Mouse (Mus musculus): ENCODE data around the gene Sox9. TPM values are rescaled to one million over a fixed set of nuclear protein-coding genes. Genes with fewer than 3 reads are reported as not detected.

The Sox9 gene
- total RNA-seq (2021) = 1 to 10 TPM; 1.8 to 2.6 TPM

- DNase-seq = peak; percentile 76 to 80
- intact Hi-C loops (cut with DNase I) = loop anchor here (2.0 kb wide), 4 partner anchors 69 to 1245 kb away; no protein-coding TSS in a partner anchor
Observed at GRCm38 (mm10) chr11:112781994-112782356, at the start of gene Sox9. Sox9 (plus strand) TSS chr11:112782224.

DNA sequence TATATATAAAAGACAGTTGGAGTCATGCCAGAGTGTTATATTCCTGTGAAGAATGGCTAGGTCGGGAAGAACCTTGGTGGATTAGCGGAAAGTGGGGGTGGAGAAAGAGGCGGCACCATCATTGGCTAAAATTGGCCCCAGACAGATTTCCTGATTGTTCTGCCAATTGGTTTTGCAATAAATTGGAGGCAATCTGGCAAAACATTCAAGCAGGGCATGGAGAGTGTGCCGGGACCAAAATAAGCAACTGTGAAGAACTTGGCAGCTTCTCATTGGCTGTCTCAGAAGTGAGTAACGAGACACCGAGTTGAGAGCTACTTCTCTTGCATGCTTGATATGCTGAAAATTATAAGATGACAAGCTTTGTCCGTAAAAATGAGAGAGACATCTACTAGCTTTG, 49.6 kb upstream of the Sox9 start:
- DNase-seq = no peak
- intact Hi-C loops (cut with DNase I) = no loop called here

DNA sequence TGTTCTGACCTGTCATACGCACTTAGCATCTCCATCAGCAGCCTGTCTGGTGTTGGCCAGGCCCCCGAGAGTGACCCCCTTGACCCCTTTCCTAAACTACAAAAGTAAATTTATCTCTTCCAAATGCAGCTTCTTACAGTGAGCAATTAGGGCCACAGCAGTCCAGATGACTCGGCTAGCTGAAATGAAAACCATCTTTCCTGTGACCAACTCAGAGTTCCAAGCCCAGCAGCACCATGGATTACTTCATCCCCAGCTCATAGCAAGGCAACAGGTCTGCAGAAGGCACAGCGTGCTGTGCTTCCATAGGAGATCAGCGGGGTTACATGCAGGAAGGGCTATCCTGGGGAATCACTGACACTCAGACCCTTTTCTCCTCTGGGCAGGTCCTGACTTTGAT, 45.0 kb upstream of the Sox9 start:
- DNase-seq = no peak

GRCm38 (mm10) chr11:112739681-112740080, 42.3 kb upstream of the Sox9 start:
- no peak for DNase-seq
- intact Hi-C loops (cut with DNase I) = no loop called here

More for the DNA sequence above, 45.0 kb upstream of the Sox9 start:
- intact Hi-C loops (cut with DNase I) = no loop called here

- no peak for DNase-seq
- intact Hi-C loops (cut with DNase I) = no loop called here
Observed at GRCm38 (mm10) chr11:112756516-112756915, 25.5 kb upstream of the Sox9 start.

DNA sequence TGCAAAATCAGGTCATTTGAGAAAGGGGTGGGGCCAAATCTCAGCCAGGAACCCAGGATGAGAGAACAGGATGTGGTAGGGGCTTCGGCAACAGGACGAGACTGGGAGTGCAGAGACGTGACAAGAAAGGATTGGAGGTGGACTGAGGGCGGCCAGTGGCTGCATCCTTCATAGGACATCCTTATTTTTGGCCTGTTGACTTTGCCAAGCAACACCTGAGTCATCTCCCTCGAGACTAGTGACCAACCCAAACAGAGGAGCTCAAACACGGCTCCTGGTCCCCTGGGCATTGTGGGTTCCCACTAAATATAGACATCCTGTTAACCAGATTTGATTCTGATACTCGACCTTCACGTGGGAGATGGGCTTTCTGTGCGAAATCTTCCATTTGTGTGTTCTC, 24.0 kb upstream of the Sox9 start:
- DNase-seq = no peak
- intact Hi-C loops (cut with DNase I) = no loop called here

- no peak for DNase-seq
- intact Hi-C loops (cut with DNase I) = no loop called here
Observed at GRCm38 (mm10) chr11:112766956-112767355, 15.1 kb upstream of the Sox9 start.

DNA sequence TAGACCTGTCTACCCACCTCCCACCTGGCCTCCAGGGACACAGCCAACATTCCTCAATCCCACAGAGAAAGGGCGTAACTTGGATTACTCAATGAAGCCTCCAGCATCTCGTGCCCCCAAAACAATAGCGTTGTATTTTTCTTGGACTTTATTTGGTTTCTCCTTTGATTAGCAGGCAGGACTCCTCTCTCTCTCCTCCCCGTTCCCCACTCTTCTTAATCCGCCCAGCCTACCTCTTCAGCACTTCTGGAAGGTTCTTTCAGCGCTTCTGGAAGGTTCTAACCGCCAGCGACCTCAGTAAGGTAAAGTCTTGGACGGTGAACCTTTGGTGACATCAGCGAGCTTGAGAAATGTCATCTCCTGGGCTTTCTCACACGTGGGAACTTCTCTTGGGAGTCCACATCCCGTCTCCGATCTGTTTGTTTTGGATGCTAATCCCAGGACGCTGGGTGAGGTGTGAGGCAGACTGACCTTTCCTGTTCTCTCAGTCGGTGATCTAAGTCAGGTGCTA, 14.4 kb upstream of the Sox9 start:
- DNase-seq = no peak
- intact Hi-C loops (cut with DNase I) = no loop called here

DNA sequence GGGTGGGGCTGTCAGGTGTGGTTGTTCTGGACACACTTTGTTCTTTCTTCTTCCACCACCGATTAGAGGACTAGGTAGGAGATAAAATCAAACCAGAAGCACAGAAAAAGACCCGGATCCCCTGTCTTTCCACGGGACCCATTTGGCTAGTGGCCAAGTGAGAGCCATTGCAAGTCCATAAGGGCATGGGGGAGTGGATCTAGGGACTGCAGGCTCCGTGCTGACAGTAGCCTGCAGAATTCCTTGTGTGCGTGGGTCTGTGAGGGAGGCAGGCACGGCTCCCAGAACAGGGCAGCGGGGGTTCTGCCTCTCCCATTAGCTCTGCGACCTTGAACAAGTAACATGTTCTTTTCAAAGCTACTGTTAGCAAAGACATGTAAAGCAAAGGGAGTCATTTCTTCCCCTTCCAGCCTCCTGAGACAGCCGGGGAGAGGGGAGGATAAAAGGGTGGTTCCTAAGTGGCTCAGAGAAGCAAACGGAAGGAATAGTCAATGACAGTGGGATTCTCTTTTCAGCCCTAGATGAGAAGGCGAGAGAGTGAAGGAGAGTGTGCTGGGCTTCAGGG, 9.2 kb upstream of the Sox9 start:
- DNase-seq = no peak
- intact Hi-C loops (cut with DNase I) = no loop called here

- intact Hi-C loops (cut with DNase I) = loop anchor here (2.0 kb wide), 3 partner anchors 569 to 1243 kb away; no protein-coding TSS in a partner anchor
- DNase-seq = peak in 1 of 2 experiments; percentile 29
Observed at GRCm38 (mm10) chr11:112779762-112780161, 2.3 kb upstream of the Sox9 start.

- intact Hi-C loops (cut with DNase I) = loop anchor here (2.0 kb wide), 2 partner anchors 1130 to 1244 kb away; no protein-coding TSS in a partner anchor
- no peak for DNase-seq
Observed at GRCm38 (mm10) chr11:112780394-112780920, 1.6 kb upstream of the Sox9 start.

DNA sequence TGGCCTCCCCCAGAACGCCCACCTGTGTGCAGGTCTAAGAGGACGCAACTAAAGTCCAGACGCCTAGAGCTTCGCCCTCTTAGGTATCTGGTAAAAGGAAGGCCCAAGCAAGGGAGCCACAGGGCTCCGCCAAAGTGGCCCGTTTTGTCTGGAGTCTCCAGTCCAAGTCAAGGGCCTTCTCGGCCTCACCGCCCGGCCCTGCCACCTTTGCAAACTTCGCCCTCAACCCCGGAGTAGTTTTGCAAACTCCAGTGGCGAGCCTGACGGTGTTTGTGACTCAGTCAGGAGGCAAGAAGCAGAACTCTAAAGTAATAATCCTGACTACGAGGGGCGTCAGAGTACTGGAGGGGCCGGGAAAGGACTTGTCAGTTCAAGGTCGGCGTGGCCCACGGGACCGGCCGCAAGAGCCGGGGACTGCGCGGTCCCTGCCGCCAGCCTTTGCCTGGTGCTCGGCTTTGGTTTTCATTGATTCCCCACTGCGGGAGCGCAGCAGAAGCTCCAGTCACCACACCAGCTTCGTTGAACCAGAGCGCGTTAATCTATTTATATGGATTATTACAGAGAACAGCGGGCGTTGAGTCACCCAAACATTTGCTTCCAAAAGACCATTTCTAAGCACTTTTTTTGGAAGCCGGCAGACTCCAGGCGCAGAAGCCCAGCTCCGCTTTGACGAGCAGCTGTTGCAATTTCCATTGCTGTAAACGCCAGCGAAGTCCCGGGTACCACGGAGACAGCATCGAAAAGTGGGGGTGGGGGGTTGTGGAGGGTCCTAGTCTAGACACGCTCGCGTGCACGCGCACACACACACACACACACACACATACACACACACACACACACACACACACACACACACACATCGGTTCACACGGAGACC, 751 bp upstream of the Sox9 start:
- intact Hi-C loops (cut with DNase I) = loop anchor here (2.0 kb wide), 2 partner anchors 1130 to 1244 kb away; no protein-coding TSS in a partner anchor

DNA sequence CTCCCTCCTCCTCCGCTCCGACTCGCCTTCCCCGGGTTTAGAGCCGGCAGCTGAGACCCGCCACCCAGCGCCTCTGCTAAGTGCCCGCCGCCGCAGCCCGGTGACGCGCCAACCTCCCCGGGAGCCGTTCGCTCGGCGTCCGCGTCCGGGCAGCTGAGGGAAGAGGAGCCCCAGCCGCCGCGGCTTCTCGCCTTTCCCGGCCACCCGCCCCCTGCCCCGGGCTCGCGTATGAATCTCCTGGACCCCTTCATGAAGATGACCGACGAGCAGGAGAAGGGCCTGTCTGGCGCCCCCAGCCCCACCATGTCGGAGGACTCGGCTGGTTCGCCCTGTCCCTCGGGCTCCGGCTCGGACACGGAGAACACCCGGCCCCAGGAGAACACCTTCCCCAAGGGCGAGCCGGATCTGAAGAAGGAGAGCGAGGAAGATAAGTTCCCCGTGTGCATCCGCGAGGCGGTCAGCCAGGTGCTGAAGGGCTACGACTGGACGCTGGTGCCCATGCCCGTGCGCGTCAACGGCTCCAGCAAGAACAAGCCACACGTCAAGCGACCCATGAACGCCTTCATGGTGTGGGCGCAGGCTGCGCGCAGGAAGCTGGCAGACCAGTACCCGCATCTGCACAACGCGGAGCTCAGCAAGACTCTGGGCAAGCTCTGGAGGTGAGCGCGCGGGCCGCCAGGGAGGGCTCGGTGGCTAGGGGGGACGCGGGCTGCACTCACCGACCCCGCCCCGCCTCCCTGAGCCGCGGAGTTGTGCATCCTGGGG, 515 bp downstream of the Sox9 start:
- DNase-seq = peak in 1 of 2 experiments; percentile 60
- intact Hi-C loops (cut with DNase I) = loop anchor here (2.0 kb wide), 2 partner anchors 68 to 382 kb away; no protein-coding TSS in a partner anchor

More for the DNA sequence above, 751 bp upstream of the Sox9 start:
- peak; percentile 35 to 66 for DNase-seq

DNA sequence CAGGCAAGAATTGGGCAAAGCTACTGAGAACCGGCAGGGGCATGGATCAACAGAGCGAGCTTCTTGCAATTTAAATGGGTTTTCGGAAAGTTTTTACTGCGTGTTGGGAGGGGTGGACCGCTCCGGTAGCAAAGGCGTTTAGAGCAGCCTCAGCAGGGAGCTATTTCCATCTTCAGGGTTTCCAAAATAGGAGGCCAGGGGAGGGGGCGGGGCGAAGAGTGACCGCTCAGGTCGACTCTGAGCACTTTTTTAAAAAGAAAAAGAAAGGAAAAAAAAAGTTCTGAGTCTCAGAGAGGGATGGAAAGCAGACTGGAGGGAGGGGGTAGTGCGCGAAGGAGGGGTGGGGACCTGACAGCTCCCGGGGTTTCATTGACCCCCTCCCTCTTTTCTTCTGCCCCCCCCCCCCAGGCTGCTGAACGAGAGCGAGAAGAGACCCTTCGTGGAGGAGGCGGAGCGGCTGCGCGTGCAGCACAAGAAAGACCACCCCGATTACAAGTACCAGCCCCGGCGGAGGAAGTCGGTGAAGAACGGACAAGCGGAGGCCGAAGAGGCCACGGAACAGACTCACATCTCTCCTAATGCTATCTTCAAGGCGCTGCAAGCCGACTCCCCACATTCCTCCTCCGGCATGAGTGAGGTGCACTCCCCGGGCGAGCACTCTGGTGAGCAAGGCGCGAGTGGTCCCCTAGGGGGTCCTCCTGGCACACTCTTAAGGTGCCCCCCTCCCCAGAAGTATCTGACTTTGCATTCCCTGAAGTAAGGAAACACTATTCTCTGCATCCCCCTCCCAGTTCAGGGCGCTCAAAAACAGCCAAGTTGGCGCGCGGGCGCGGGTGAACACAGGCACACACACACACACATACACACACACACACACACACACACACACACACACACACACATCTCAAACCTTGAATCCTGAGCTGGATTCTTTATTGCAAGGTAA, 1.6 kb downstream of the Sox9 start:
- no peak for DNase-seq
- intact Hi-C loops (cut with DNase I) = loop anchor here (2.0 kb wide), 2 partner anchors 67 to 381 kb away; no protein-coding TSS in a partner anchor

GRCm38 (mm10) chr11:112784347-112784902, 2.4 kb downstream of the Sox9 start:
- intact Hi-C loops (cut with DNase I) = no loop called here
- no peak for DNase-seq

DNA sequence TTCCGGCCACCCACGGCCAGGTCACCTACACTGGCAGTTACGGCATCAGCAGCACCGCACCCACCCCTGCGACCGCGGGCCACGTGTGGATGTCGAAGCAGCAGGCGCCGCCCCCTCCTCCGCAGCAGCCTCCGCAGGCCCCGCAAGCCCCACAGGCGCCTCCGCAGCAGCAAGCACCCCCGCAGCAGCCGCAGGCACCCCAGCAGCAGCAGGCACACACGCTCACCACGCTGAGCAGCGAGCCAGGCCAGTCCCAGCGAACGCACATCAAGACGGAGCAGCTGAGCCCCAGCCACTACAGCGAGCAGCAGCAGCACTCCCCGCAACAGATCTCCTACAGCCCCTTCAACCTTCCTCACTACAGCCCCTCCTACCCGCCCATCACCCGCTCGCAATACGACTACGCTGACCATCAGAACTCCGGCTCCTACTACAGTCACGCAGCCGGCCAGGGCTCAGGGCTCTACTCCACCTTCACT, 2.9 kb downstream of the Sox9 start:
- intact Hi-C loops (cut with DNase I) = no loop called here
- no peak for DNase-seq

DNA sequence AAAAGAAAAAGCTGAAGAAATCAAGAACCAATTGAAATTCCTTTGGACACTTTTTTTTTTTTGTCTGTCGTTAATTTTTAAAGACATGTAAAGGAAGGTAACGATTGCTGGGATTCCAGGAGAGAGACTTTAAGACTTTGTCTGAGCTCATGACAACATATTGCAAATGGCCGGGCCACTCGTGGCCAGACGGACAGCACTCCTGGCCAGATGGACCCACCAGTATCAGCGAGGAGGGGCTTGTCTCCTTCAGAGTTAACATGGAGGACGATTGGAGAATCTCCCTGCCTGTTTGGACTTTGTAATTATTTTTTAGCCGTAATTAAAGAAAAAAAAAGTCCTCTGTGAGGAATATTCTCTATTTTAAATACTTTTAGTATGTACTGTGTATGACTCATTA, 3.6 kb downstream of the Sox9 start:
- intact Hi-C loops (cut with DNase I) = no loop called here

GRCm38 (mm10) chr11:112786427-112786826, 4.4 kb downstream of the Sox9 start:
- no peak for DNase-seq
- intact Hi-C loops (cut with DNase I) = no loop called here

More for the DNA sequence above, 3.6 kb downstream of the Sox9 start:
- DNase-seq = no peak

DNA sequence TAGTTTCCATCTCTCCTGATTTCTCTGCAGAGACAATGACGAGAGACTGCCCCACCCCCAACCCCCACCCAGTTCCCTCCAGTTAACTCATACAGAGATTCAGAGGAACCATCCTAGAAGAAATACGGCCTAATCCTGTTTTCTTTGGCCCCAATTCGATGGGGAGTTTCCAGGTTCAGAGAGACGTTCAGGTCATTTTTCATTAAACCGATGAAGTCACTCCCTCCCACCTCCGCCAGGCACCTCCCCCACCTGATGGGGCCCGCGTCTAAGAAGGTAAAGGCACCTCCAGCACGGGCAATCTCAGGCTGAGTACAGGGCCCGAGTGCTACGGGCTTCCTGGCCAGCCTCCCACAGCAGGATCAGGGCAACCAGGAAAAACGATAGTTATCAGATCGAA, 6.3 kb downstream of the Sox9 start:
- DNase-seq = no peak
- intact Hi-C loops (cut with DNase I) = no loop called here
